In genomic region chr13:97489029-97489428, GRCm38 (mm10) we compare ENCODE assay signal across 21 mouse cellular contexts.
A peak's percentile ranks its signal among the peaks of the same experiment; 100 is the strongest.
DNase-seq lines count a peak whose midpoint lies in the region; ATAC-seq lines count a peak whose summit lies in the region.
"Had no signal": no experiment of that assay in that cellular context is flagged by ENCODE, and none has a peak within 500 bp of the region (broad histone marks: within the 10 kb centered on the region; RNA-seq: fewer than 3 reads in every experiment).

No protein-coding gene starts in this region.

- H3K9me3 ChIP-seq in forebrain, embryonic 14.5 days (replicated peaks; ENCODE audit: control insufficient read depth, low read length): no peaks in the 10 kb centered on the region
- H3K9me3 ChIP-seq in forebrain, embryonic 11.5 days (ENCODE audit: control insufficient read depth, low read length): no peaks in the 10 kb centered on the region
- H3K9me3 ChIP-seq in midbrain, embryonic 14.5 days (ENCODE audit: control insufficient read depth, low read length): no peaks in the 10 kb centered on the region
- no peaks in the 10 kb centered on the region for H3K9me3 ChIP-seq in midbrain, embryonic 15.5 days
- H3K9me3 ChIP-seq: embryonic facial prominence, embryonic 12.5 days had no signal

- no peak overlapping the region for H3K27ac ChIP-seq in forebrain, embryonic 14.5 days (ENCODE audit: low read depth, low read length)
- no peak overlapping the region for H3K27ac ChIP-seq in forebrain, embryonic 11.5 days (ENCODE audit: low read depth, low read length)
- H3K27ac ChIP-seq in midbrain, embryonic 14.5 days (replicated peaks; ENCODE audit: low read depth, low read length): 0 out of 2 replicates have a peak overlapping the region, but pooled peaks have one; percentile 13
- H3K27ac ChIP-seq in midbrain, embryonic 15.5 days: no peak overlapping the region
- H3K27ac ChIP-seq: embryonic facial prominence, embryonic 12.5 days; hindbrain, embryonic 14.5 days; layer of hippocampus, adult 2 months had no signal

- 44% methylated on average over 5 of the region's 5 CpGs for WGBS in forebrain, embryonic 14.5 days
- 39% methylated on average over 5 of the region's 5 CpGs for WGBS in forebrain, embryonic 11.5 days
- 29% methylated on average over 5 of the region's 5 CpGs for WGBS in midbrain, embryonic 14.5 days
- WGBS in midbrain, embryonic 15.5 days: 27% methylated on average over 5 of the region's 5 CpGs

- H3K27me3 ChIP-seq in forebrain, embryonic 14.5 days (replicated peaks; ENCODE audit: control insufficient read depth, insufficient read depth, low read length): no peaks in the 10 kb centered on the region
- no peaks in the 10 kb centered on the region for H3K27me3 ChIP-seq in forebrain, embryonic 11.5 days (ENCODE audit: control insufficient read depth, insufficient read depth, low read length)
- no peaks in the 10 kb centered on the region for H3K27me3 ChIP-seq in midbrain, embryonic 14.5 days (ENCODE audit: control insufficient read depth, insufficient read depth, low read length)
- no peaks in the 10 kb centered on the region for H3K27me3 ChIP-seq in midbrain, embryonic 15.5 days (replicated peaks)
- H3K27me3 ChIP-seq: embryonic facial prominence, embryonic 12.5 days; Patski had no signal

- peaks cover 13% of the 10 kb centered on the region for H3K4me1 ChIP-seq in forebrain, embryonic 14.5 days (ENCODE audit: control insufficient read depth, insufficient read depth, low read length)
- H3K4me1 ChIP-seq in forebrain, embryonic 11.5 days (replicated peaks; ENCODE audit: control insufficient read depth, insufficient read depth, low read length): peaks cover 5% of the 10 kb centered on the region; the same call in 1 of the 2 replicates
- peaks cover 26% of the 10 kb centered on the region for H3K4me1 ChIP-seq in midbrain, embryonic 14.5 days (ENCODE audit: control insufficient read depth, insufficient read depth, low read length)
- peaks cover 29% of the 10 kb centered on the region for H3K4me1 ChIP-seq in midbrain, embryonic 15.5 days

- H3K4me2 ChIP-seq in forebrain, embryonic 14.5 days (ENCODE audit: low read length): no peak overlapping the region
- H3K4me2 ChIP-seq in forebrain, embryonic 11.5 days (ENCODE audit: low read depth, low read length, severe bottlenecking): no peak overlapping the region
- no peak overlapping the region for H3K4me2 ChIP-seq in midbrain, embryonic 14.5 days (ENCODE audit: low read length)
- H3K4me2 ChIP-seq in midbrain, embryonic 15.5 days: no peak overlapping the region
- H3K4me2 ChIP-seq: embryonic facial prominence, embryonic 12.5 days; hindbrain, embryonic 14.5 days had no signal

- H3K4me3 ChIP-seq in forebrain, embryonic 14.5 days (ENCODE audit: low read depth, low read length): no peak overlapping the region
- H3K4me3 ChIP-seq in forebrain, embryonic 11.5 days (ENCODE audit: low read depth, low read length): no peak overlapping the region
- no peak overlapping the region for H3K4me3 ChIP-seq in midbrain, embryonic 14.5 days (replicated peaks; ENCODE audit: low read depth, low read length)
- H3K4me3 ChIP-seq in midbrain, embryonic 15.5 days: no peak overlapping the region
- H3K4me3 ChIP-seq: embryonic facial prominence, embryonic 12.5 days; layer of hippocampus, adult 2 months had no signal

- no peaks in the 10 kb centered on the region for H3K36me3 ChIP-seq in forebrain, embryonic 14.5 days (ENCODE audit: control insufficient read depth, insufficient read depth, low read length)
- no peaks in the 10 kb centered on the region for H3K36me3 ChIP-seq in forebrain, embryonic 11.5 days (ENCODE audit: control insufficient read depth, insufficient read depth, low read length)
- H3K36me3 ChIP-seq in midbrain, embryonic 14.5 days (ENCODE audit: control insufficient read depth, insufficient read depth, low read length): no peaks in the 10 kb centered on the region
- H3K36me3 ChIP-seq in midbrain, embryonic 15.5 days (replicated peaks): no peaks in the 10 kb centered on the region
- H3K36me3 ChIP-seq: embryonic facial prominence, embryonic 12.5 days had no signal

- no peak for ATAC-seq in forebrain, embryonic 14.5 days
- ATAC-seq in forebrain, embryonic 11.5 days (replicated peaks; ENCODE audit: low FRiP score): no peak
- ATAC-seq in midbrain, embryonic 14.5 days (ENCODE audit: low FRiP score, low TSS enrichment): no peak
- no peak for ATAC-seq in midbrain, embryonic 15.5 days (replicated peaks)
- ATAC-seq: forebrain, embryonic 16.5 days; lung, postnatal 0 days; Patski had no signal

- no peak for DNase-seq in forebrain, embryonic 14.5 days (ENCODE audit: low spot score)
- no peak for DNase-seq in forebrain, embryonic 11.5 days (ENCODE audit: low spot score)
- DNase-seq in midbrain, embryonic 14.5 days: no peak
- peak; percentile 53 for DNase-seq in embryo, embryonic 10.5 days (ENCODE audit: low spot score)
- peak; percentile 51 for DNase-seq in retina, embryonic 14.5 days (ENCODE audit: low spot score)
- DNase-seq in spleen, postnatal 10 days (ENCODE audit: low spot score in 2 of 2): no peak
- DNase-seq in kidney, adult 8-10 months: no peak
- DNase-seq: adrenal gland, postnatal 14 days; cerebellum, adult 11-12 months; cerebellum, postnatal 25 days; kidney, adult 11 months; layer of hippocampus, postnatal 36 days; left cerebral cortex, postnatal 4 days; liver had no signal

- H3K9ac ChIP-seq in forebrain, embryonic 14.5 days (ENCODE audit: low read length): 0 out of 2 replicates have a peak overlapping the region, but pooled peaks have one; percentile 21
- H3K9ac ChIP-seq in forebrain, embryonic 11.5 days (ENCODE audit: low read length): no peak overlapping the region
- H3K9ac ChIP-seq in midbrain, embryonic 14.5 days (replicated peaks; ENCODE audit: low read length): no peak overlapping the region
- H3K9ac ChIP-seq in midbrain, embryonic 15.5 days: no peak overlapping the region
- H3K9ac ChIP-seq: embryonic facial prominence, embryonic 12.5 days; hindbrain, embryonic 14.5 days had no signal

Comparison
In these comparisons a context has a peak if more than half of its experiments do, and no peak if none do; other contexts are left out.
1. DNase-seq: peak in embryo, embryonic 10.5 days (single experiment) and retina, embryonic 14.5 days (single experiment); none in forebrain, embryonic 14.5 days (single experiment), forebrain, embryonic 11.5 days (single experiment), midbrain, embryonic 14.5 days (single experiment), spleen, postnatal 10 days (0 of 2) and kidney, adult 8-10 months (0 of 2).